Comparison of ENCODE assay signal across 19 mouse cellular contexts in genomic region chr16:7407862-7408640, GRCm38 (mm10).
DNase-seq lines count a peak whose midpoint lies in the region; ATAC-seq lines count a peak whose summit lies in the region.
"Had no signal": no experiment of that assay in that cellular context is flagged by ENCODE, and none has a peak within 500 bp of the region (broad histone marks: within the 10 kb centered on the region; RNA-seq: fewer than 3 reads in every experiment).

No protein-coding gene starts in this region.

- ATAC-seq in kidney, embryonic 16.5 days (ENCODE audit: low FRiP score, low TSS enrichment): no peak
- no peak for ATAC-seq in hindbrain, embryonic 11.5 days (ENCODE audit: low FRiP score)
- peak; percentile 82 for ATAC-seq in neural tube, embryonic 13.5 days (ENCODE audit: low read depth)
- ATAC-seq: CD4-positive, CD25-positive, alpha-beta regulatory T cell, adult 4 months; intestine, postnatal 0 days; liver, postnatal 0 days had no signal

- no peak overlapping the region for H3K4me2 ChIP-seq in kidney, embryonic 16.5 days (replicated peaks; ENCODE audit: low read depth, low read length)
- H3K4me2 ChIP-seq in hindbrain, embryonic 11.5 days (replicated peaks; ENCODE audit: low read depth, low read length): no peak overlapping the region
- no peak overlapping the region for H3K4me2 ChIP-seq in neural tube, embryonic 13.5 days
- H3K4me2 ChIP-seq: heart, embryonic 12.5 days; limb, embryonic 15.5 days had no signal

- H3K27me3 ChIP-seq in kidney, embryonic 16.5 days (ENCODE audit: insufficient read depth, low read length): no peaks in the 10 kb centered on the region
- no peaks in the 10 kb centered on the region for H3K27me3 ChIP-seq in hindbrain, embryonic 11.5 days (ENCODE audit: control insufficient read depth, insufficient read depth, low read length)
- H3K27me3 ChIP-seq in neural tube, embryonic 13.5 days: no peaks in the 10 kb centered on the region
- H3K27me3 ChIP-seq: heart, embryonic 12.5 days; limb, embryonic 15.5 days had no signal

- DNase-seq in kidney, postnatal 4 days: peak; percentile 4 to 5
- DNase-seq in embryo, embryonic 9.5 days (ENCODE audit: extremely low spot score): peak; percentile 10
- DNase-seq in hindbrain, embryonic 11.5 days (ENCODE audit: low spot score): peak; percentile 39
- no peak for DNase-seq in lung, postnatal 14 days
- no peak for DNase-seq in urinary bladder, postnatal 10 days (ENCODE audit: low spot score)
- DNase-seq: adrenal gland, postnatal 10 days; cerebellum, adult 2 months; gastrocnemius, postnatal 36 days; heart, postnatal 36 days; liver, postnatal 0 days; lung, postnatal 4 days; right cerebral cortex, postnatal 4 days had no signal

- H3K9ac ChIP-seq in kidney, embryonic 16.5 days (replicated peaks; ENCODE audit: low read length): no peak overlapping the region
- no peak overlapping the region for H3K9ac ChIP-seq in hindbrain, embryonic 11.5 days (ENCODE audit: low read depth, low read length)
- no peak overlapping the region for H3K9ac ChIP-seq in neural tube, embryonic 13.5 days
- H3K9ac ChIP-seq: heart, embryonic 12.5 days; limb, embryonic 15.5 days; liver, postnatal 0 days had no signal

- 47% methylated on average over 12 of the region's 12 CpGs for WGBS in kidney, embryonic 16.5 days
- WGBS in hindbrain, embryonic 11.5 days: 46% methylated on average over 12 of the region's 12 CpGs
- WGBS in neural tube, embryonic 13.5 days: 35% methylated on average over 12 of the region's 12 CpGs

- no peaks in the 10 kb centered on the region for H3K4me1 ChIP-seq in kidney, embryonic 16.5 days (ENCODE audit: insufficient read depth, low read length)
- H3K4me1 ChIP-seq in hindbrain, embryonic 11.5 days (replicated peaks; ENCODE audit: control insufficient read depth, insufficient read depth, low read length): no peaks in the 10 kb centered on the region; the same call in 1 of the 2 replicates
- peaks cover 40% of the 10 kb centered on the region for H3K4me1 ChIP-seq in neural tube, embryonic 13.5 days (replicated peaks)
- H3K4me1 ChIP-seq: heart, embryonic 12.5 days; limb, embryonic 15.5 days had no signal

- no peaks in the 10 kb centered on the region for H3K9me3 ChIP-seq in kidney, embryonic 16.5 days (ENCODE audit: low read length)
- H3K9me3 ChIP-seq in hindbrain, embryonic 11.5 days (ENCODE audit: control insufficient read depth, low read length): no peaks in the 10 kb centered on the region
- no peaks in the 10 kb centered on the region for H3K9me3 ChIP-seq in neural tube, embryonic 13.5 days
- H3K9me3 ChIP-seq: heart, embryonic 12.5 days; limb, embryonic 15.5 days had no signal

- no peak overlapping the region for H3K27ac ChIP-seq in kidney, embryonic 16.5 days (ENCODE audit: low read length)
- H3K27ac ChIP-seq in hindbrain, embryonic 11.5 days (ENCODE audit: low read depth, low read length): no peak overlapping the region
- peak overlapping the region; percentile 77 for H3K27ac ChIP-seq in neural tube, embryonic 13.5 days (replicated peaks)
- H3K27ac ChIP-seq: limb, embryonic 15.5 days had no signal

- no peak overlapping the region for H3K4me3 ChIP-seq in kidney, embryonic 16.5 days (ENCODE audit: low read length)
- H3K4me3 ChIP-seq in hindbrain, embryonic 11.5 days (ENCODE audit: low read depth, low read length): no peak overlapping the region
- H3K4me3 ChIP-seq in neural tube, embryonic 13.5 days: no peak overlapping the region
- H3K4me3 ChIP-seq: erythroblast, embryonic 14.5 days; heart, embryonic 12.5 days; limb, embryonic 15.5 days had no signal

- no peaks in the 10 kb centered on the region for H3K36me3 ChIP-seq in kidney, embryonic 16.5 days (ENCODE audit: insufficient read depth, low read length)
- no peaks in the 10 kb centered on the region for H3K36me3 ChIP-seq in hindbrain, embryonic 11.5 days (ENCODE audit: control insufficient read depth, insufficient read depth, low read length)
- no peaks in the 10 kb centered on the region for H3K36me3 ChIP-seq in neural tube, embryonic 13.5 days
- H3K36me3 ChIP-seq: heart, embryonic 12.5 days; limb, embryonic 15.5 days had no signal

Comparison
In these comparisons a context has a peak if more than half of its experiments do, and no peak if none do; other contexts are left out.
1. DNase-seq: peak in kidney, postnatal 4 days (2 of 2), embryo, embryonic 9.5 days (single experiment) and hindbrain, embryonic 11.5 days (single experiment); none in lung, postnatal 14 days (single experiment) and urinary bladder, postnatal 10 days (single experiment).